Mouse (Mus musculus) ovary, postnatal 14 days (tissue): ENCODE data around the gene Hyal2.

ENCODE experiments used
- DNase-seq: peaks from one replicate; pipeline ENCODE4 v3.0.0; 2022; ENCODE audit warnings: low spot score

The Hyal2 gene

DNA sequence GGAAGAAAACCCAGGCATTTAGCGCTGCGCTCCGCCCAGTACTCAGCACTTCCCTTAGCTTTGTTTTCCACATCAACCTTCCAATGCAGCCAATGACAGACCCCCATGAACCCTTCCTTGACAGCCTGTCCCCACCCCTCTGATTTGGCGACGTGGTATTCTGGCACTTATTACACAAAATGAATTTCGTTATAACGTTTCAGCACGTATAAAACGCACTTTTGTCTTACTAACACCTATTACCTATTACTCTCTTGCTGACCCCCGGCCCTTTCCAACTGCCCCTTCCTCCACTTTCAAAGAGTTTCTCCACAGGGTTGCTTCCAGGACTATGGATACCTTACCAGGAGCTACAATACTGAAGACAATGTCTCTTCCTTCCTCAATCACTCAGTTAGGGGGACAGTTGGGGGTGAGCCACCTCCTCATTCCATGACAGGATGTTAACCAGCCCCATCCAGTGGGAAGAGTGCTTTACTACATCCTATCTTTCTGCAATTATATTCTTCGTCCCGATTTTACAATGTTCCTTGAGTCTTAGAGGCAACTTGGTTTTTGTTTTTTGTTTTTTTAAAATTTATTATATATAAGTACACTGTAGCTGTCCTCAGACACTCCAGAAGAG, 45.3 kb downstream of the Hyal2 start:
- DNase-seq, result no peak

DNA sequence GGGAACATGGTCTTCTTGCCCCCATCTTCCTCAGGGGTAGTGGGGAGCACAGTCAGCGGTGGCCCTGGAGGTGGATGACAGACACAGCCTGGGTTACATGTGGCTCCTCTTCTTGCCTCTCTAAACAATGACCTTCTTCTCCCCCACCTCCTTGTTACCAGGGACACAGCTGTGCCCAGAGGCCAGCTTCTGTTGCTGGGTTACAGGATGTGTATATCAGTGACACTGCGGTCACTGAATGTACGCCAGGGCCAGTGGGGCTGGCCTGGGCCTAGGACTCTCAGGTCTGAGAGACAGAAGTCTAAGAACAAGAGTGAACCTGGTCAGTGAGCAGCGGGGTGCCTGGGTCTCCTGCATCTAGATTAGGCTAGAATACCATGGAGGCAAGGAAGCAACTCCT, 47.3 kb downstream of the Hyal2 start:
- no peak for DNase-seq

DNA sequence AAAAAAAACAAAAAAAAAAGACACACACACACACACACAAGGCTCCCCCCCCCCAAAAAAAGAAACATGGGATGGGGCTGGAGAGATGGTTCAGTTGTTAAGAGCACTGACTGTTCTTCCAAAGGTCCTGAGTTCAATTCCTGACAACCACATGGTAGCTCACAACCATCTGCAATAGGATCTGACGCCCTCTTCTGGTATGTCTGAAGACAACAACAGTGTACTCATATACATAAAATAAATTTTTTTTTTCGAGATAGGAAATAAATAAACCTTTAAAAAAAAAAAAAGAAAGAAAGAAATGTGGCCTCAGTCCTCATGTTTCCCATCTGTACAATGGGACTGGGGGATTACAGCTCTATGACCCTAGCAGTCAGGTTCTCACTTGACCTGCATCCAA, 49.7 kb downstream of the Hyal2 start:
- no peak for DNase-seq

DNA sequence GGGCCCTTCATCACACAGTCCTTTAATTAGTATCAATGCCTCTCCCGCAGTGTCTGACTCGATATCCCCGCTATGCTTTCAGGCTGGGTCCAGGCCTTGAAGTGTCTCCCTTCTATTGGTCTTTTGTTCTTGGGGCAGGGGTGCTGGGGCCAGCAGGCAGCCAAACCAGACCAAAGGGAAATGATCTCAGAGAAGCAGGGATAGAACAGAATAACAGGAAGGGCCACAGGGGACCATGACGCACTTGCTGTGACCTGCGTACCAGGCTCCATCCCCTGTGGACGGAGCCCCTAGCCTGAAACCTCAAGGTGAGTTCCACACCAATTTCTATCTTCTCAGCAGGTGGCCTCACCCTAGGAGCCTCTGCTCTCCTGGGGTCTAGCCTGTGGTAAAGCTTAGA, 50.4 kb downstream of the Hyal2 start:
- no peak for DNase-seq

DNA sequence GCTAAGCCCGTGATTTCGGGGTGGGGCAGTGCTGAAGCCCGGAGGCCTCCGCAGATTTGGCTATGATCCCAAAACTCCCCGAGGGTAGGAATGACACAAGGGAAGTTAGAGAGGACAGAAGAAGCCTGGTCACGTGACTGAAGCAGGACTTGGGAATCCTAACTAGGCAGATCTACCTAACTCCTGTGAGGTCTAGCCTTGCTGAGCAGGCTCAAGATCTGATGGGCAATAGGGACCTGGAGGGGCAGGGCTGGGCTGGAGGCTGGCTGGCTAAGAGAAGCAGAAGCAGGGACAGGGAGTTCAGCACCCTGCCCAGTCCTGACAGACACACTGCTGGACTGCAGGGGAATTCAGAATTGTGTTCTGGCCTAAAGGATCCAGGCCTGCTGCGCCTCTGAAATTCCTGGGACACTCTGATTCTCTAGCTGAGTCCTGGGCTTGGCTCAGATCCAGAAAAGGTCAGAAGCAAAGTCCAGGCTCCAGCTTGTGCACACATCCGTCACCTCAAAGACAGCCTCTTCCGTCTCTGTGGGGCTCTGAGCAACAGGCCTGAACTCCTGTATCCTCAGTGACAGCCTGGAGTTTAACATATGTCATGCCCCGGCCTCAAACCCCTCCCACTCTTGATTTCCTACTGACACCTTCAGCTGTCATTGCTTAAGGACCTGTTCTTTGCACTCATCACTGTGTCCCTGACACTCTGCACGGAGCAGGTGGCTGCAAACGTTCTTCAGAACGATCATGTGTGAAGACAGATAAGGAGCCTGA, 51.2 kb downstream of the Hyal2 start:
- DNase-seq, result no peak

DNA sequence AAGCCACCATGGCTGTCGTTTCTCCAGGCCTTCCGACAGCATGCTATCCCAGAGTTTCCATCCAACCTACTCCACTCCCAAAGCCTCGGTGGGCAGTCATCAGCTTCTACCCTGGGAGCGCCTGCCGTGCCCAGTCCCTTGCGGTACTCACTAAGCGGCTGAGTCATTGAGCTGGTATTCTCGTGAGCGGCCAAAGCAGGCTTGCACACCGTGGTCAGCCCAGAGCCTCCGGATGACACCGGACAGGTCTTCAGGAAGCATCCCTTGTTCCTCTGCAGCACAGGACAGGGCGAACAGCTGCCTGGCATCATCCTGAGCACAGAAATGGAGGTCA, 51.8 kb downstream of the Hyal2 start:
- no peak for DNase-seq

DNA sequence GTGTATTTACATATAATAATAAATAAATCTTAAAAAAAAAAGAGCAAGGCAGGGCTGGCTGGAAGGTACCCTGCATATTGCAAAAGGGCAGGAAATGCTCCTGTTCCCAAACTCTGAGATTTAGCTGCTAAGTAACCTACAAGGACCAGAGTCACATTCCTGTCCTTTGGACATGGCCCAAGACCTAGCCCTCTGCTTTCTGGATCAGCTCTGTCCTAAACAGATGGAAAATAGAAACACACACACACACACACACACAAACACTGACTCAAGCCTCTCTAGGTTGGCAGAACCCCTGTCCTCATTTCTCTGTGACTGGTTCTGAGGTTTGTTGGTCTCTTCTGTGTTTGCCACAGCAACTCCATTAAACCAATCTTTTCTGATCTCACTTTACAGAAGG, 53.2 kb downstream of the Hyal2 start:
- no peak for DNase-seq
